Mouse (Mus musculus) frontal cortex, adult 2 months (tissue): Measurements from ENCODE around the gene 3300002I08Rik. TPM values are rescaled to one million over a fixed set of nuclear protein-coding genes. Genes with fewer than 3 reads are reported as not detected.
A peak's percentile ranks its signal among the peaks of the same experiment; 100 is the strongest.
"Not testable (repeated sequence)": the region's sequence is repeated elsewhere in the genome, so short reads cannot be mapped to it uniquely, and the experiment has no call there.

Experiments
- DNase-seq, 2 experiments: peaks; one replicate each; pipeline ENCODE4 v3.0.0; 2022; ENCODE audit warnings: low spot score in 1 of 2; ENCODE audit errors: extremely low spot score in 1 of 2
- polyA plus RNA-seq: library from polyadenylated mRNA; depleted of rRNA; stranded (reverse); fragments of >200 nt; gene quantifications from 2 replicates; pipeline ENCODE4 v1.2.3, GENCODE M21; 2012; rRNA removed

The 3300002I08Rik gene
- 3.1 and 5.3 TPM in 2 replicates for polyA plus RNA-seq

- DNase-seq, result peak; percentile 90 to 94
Measured at GRCm38 (mm10) chr2:150362113-150362877, at the start of gene 3300002I08Rik. Gene 3300002I08Rik, minus strand, starts transcription at chr2:150362765.

DNA sequence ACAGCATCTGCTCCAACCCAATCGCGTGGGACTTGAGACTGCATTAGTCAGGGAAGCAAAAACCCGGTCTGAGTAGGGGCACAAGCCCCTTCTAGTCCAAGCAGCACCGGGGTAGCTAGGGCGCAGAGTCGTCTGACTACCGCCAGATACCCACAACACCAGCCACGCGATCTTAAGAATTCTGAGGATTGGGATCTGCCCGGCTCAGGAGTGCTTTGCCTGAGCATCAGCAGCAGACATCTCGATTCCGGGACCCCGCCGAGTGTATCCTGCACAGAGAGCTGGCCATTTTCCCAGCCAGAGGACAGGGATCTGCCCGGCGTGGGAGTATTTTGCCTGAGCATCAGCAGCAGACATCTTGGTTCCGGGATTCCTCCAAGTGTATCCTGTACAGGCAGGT, 49.6 kb upstream of the 3300002I08Rik start:
- DNase-seq, result not testable (repeated sequence)

DNA sequence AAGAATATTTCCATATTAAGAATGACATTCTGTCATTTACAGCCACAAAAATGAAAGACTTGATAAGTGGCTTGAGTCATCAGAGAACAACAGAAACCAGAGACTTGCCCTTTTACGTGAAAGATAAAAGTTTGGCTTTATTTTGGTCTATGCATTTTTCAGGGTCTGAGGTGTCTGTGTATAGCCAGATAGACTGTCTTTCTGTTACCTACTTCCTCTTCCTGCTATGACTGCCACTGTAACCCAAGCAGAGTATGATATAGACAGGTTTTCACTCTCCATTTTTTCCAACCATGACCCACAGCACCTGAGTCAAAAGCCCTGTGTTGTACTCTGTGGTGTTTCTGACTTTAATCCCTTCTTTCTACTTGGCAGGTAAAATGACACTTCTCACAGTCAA, 27.6 kb upstream of the 3300002I08Rik start:
- DNase-seq, result no peak

- not testable (repeated sequence) for DNase-seq
Measured at GRCm38 (mm10) chr2:150385553-150386106, 23.1 kb upstream of the 3300002I08Rik start.

DNA sequence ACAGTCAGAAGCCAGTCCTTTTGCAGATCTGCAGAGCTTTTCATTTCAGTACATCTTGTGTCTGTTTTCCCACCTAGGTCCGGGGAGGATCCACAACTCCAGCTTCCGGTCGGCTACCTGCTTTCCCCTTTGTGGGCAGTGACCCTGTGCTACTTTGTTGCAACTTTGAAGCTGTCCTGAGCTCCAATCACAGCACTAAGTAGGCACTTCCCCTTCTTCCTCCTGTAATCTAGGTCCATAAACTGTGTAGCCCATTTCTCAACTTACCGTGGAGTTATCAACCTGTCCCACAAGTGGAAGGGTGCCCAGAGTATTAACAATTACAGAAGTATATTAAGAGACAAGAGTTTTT, 289 bp upstream of the 3300002I08Rik start:
- DNase-seq, result no peak

DNA sequence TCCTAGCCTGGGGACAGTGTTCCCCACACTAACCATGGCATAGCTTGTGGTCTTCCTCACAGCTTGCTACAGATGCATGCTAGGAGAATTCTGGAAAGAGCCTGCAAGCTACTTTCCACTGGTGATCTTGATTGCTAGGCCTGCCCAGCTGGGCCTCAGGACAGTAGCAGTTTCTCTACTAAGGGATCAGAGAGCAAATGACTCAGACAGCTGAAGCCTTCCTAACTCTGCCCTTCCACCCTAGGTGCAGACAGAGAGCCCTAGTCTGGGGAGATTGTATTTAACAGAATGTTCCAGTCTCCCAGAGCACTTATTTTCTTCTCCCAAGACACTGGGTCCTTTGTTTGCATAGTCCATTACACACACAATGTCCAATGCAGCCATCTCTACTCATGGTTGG, 5.4 kb downstream of the 3300002I08Rik start:
- DNase-seq, result not testable (repeated sequence)

DNA sequence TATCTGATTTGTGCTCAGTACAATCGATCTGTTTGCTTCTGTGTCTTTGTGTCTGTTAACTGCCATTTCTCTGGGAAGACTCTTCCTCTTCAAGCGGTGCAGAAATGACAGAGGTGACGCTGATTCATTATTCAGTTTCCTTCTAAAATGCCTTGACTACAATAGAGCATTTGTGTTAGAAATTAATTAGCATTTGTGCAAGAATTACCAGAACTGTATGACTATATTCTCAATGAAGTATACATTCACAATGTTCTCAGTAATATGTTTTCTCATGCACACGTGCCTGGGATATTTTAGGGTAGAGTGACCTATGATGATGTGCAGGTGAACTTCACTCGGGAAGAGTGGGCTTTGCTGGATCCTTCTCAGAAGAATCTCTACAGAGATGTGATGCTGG, 39.2 kb downstream of the 3300002I08Rik start, which contains the start of gene Gm10130:
Gene Gm10130, plus strand, starts transcription at position 301 of the 400 bp plus-strand sequence.
- DNase-seq, result no peak

DNA sequence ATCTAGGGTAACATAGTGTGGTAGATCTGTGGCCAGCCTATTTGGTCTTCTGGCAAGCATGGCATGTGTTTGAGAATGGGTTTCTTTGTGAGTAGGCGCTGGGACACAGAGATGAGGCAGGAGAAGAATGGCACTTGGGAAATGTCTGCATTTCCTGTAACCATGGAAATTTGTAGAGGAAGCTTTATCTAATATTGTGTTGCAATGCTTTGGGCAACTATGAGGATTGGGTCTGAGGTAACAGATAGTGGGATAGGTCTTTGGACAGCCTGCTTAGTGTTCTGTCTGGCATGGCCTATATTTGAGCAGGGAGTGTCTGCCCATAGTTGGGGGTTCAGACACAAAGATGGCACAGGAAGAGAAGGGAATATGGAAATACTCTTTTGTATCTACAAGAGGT, 43.6 kb downstream of the 3300002I08Rik start:
- no peak for DNase-seq

DNA sequence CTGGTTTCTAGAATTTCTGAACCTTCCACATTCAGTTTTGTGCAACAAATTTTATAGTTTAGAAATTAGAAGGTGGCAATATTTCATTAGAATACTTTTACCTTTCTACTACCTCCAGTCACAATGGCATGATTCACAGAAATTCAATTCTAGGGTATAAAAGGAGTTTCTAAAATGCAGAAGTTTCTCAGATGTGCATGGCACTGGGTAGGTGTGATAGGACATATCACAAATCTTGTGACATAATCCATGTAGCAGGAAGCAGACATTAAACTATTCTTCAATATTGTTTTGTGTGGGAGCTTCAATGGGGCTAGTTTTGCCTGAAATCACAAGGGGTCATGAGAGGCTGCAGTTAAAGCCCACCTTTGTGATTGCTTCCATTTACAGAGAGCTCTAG, 46.4 kb downstream of the 3300002I08Rik start:
- DNase-seq, result no peak

DNA sequence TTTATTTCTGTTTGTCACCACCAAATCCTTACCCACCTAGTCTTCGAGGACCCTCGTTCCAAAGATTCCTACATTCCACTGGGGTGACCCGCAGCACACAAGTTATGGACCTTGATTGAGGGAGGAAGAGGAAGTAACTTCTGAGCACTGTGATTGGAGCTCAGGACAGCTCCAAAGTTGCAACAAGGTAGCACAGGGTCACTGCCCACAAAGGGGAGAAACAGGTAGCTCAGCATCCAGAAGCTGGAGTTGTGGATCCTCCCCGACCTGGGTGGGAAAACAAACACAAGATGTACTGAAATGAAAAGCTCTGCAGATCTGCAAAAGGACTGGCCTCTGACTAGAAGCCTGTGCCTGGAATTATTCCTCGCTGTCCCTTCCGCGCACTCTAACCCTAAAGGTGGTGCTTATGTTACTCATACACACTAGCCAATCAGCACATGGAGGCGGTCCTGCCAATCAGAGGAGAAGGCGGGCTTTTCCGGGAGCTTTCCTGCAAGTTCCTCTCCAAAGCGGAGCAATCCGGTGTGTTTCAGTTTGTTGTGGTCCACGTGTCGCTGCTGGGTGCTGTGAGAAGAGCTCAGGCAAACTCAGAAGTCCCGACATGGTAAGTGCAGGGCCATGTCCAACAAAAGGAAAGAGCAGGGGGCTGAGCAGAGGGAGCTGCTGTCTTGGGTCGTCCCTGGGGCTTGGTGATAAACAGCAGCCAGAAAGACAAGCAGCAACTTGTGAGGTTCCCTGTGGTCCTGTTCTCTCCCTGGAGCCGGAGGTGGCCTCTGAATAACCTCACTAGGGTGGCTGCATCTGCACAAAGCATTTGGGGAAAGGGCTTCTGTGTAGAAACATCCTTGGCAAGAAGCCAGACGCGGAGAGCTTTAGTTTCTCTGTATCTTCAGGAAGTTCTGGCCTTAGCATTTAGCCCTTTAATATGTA, 51.3 kb downstream of the 3300002I08Rik start:
- DNase-seq, result peak; percentile 88 to 94

- DNase-seq, result no peak
Measured at GRCm38 (mm10) chr2:150307183-150307773, 55.3 kb downstream of the 3300002I08Rik start.

DNA sequence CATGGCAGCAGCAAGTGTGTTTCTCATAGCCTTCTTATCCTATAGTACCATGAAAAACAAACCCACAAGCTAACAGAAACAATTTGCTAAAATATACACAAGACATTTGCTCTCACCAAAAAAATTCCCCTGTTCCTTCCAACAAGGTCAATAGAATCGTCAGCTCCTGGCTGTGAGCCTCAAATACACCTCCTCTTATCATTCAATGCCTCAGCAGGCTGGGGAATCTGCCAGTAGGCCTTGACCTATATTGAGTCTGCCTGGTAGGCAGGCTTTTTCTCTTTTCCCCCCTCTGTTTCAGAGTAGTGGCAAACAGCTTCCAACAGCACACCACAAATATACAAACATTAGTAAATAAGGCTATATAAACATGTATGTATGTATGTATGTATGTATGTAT, 63.5 kb downstream of the 3300002I08Rik start:
- no peak for DNase-seq

DNA sequence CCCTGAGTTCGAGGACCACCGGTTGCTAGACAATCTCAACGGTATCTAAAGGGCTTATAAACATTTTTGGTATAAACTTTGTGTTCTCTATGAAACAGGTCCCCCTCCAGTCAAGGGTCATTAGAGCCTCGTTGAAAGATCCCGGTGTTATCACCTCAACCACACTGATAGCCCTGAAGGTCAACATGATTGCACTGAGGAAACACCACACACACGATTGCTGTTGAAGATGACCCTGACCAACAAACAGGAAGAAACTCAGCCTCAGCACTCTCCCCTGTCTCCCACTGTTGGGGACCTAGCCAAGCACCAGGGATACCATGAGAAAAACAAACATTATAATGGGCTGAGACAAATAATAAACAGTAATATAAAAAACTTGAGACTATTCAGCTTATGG, 68.9 kb downstream of the 3300002I08Rik start:
- DNase-seq, result no peak

Other genes starting within 250 kb of the 3300002I08Rik start
- 4.5 and 4.9 TPM in 2 replicates for gene Zfp120, start 226.1 kb downstream of the 3300002I08Rik start, polyA plus RNA-seq
- not detected in 2 replicates for gene Gm10770, start 183.1 kb downstream of the 3300002I08Rik start, polyA plus RNA-seq
- 0.08 TPM in 1 of 2 replicates, not detected in the other for gene Gm14139, start 181.0 kb downstream of the 3300002I08Rik start, polyA plus RNA-seq
- 2.5 and 2.9 TPM in 2 replicates for gene Zfp937, start 144.7 kb downstream of the 3300002I08Rik start, polyA plus RNA-seq
- 0.84 and 1.1 TPM in 2 replicates for gene Gm21994, start 107.2 kb downstream of the 3300002I08Rik start, polyA plus RNA-seq
- 0.06 TPM in 1 of 2 replicates, not detected in the other for gene Gm14124, start 105.2 kb downstream of the 3300002I08Rik start, polyA plus RNA-seq
- gene Gm10130, start 39.1 kb downstream of the 3300002I08Rik start, polyA plus RNA-seq, result not detected in 2 replicates
- 1.3 and 1.7 TPM in 2 replicates for gene Zfp442, start 88.7 kb upstream of the 3300002I08Rik start, polyA plus RNA-seq
- gene Zfp345, start 122.3 kb upstream of the 3300002I08Rik start, polyA plus RNA-seq, result not detected in 2 replicates
- 0.48 and 1.1 TPM in 2 replicates for gene Cst7, start 207.7 kb upstream of the 3300002I08Rik start, polyA plus RNA-seq
- 61.2 TPM in 2 replicates for gene Apmap, start 245.8 kb upstream of the 3300002I08Rik start, polyA plus RNA-seq